Mouse (Mus musculus): Measurements from ENCODE around the gene Flot1. TPM values are rescaled to one million over a fixed set of nuclear protein-coding genes. Genes with fewer than 3 reads are reported as not detected.

Gene Flot1
- polyA plus RNA-seq, 1 experiment = 140 TPM

DNA sequence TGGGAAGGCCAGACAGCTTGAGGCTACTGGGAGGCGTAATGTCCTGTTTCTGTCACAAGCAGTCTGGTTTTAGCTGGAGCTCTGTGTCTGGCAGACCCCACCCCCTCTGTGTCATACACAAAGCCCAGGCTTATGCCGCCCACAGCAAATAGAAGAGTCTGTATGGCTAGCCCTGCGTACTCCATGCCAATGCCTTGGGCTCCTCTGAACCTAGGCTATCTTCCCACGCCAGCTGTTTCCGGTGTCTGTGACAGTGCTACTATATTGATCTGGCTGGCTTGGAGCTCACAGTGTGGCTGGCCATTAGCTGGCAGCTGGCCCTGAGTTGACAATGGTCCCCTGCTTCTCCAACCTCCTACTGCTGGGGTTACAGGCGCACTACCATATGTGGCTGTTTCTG is 39.1 kb upstream of the Flot1 start:
- TF ChIP-seq POLR2A (IDR thresholded peaks at IDR 0.05; ENCODE audit: borderline replicate concordance, insufficient read depth, low read length) = no peak
- no peak for TF ChIP-seq CTCF (IDR thresholded peaks at IDR 0.05; ENCODE audit: borderline replicate concordance, insufficient read depth, low read depth, low read length)
- no peak for DNase-seq
- peaks cover 2% of the 10 kb centered on the region; the same call in 1 of the 2 replicates for H3K4me1 ChIP-seq (ENCODE audit: control insufficient read depth, insufficient read depth, low read length)
- 54% methylated on average over 6 of the region's 6 CpGs for WGBS
- H3K27ac ChIP-seq (ENCODE audit: insufficient read depth, low read length) = no peak overlapping the region
- no peak overlapping the region for H3K4me3 ChIP-seq (replicated peaks; ENCODE audit: insufficient read depth, low read depth, low read length)
- no peaks in the 10 kb centered on the region for H3K27me3 ChIP-seq (ENCODE audit: control insufficient read depth, insufficient read depth, low read length)

- no peak for DNase-seq
- TF ChIP-seq POLR2A (IDR thresholded peaks at IDR 0.05; ENCODE audit: borderline replicate concordance, insufficient read depth, low read length) = no peak
- H3K27ac ChIP-seq (ENCODE audit: insufficient read depth, low read length) = no peak overlapping the region
- no peaks in the 10 kb centered on the region for H3K27me3 ChIP-seq (ENCODE audit: control insufficient read depth, insufficient read depth, low read length)
- no peaks in the 10 kb centered on the region for H3K4me1 ChIP-seq (ENCODE audit: control insufficient read depth, insufficient read depth, low read length)
- WGBS = 89% methylated on average over 4 of the region's 4 CpGs
- H3K4me3 ChIP-seq (replicated peaks; ENCODE audit: insufficient read depth, low read depth, low read length) = no peak overlapping the region
These were observed 37.9 kb upstream of the Flot1 start for GRCm38 (mm10) chr17:35785140-35785539.

DNA sequence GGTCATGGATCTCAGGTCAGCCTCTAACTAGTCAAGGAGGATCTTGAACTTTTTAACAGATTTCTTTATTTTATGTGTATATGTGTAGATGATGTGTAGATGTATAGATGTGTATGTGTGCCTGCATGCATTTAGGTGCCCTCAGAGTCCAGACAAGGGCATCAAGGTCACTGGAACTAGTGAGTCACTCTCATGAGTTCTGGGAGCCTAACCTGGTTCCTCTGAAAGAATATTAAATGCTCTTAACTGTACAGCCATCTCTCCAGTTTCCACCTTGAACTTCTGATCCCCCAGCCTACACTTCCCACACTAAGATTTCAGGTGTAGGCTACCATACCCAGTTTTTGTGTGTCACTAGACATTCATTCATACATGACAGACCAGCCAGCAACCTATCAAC is 35.5 kb upstream of the Flot1 start:
- no peaks in the 10 kb centered on the region for H3K4me1 ChIP-seq (ENCODE audit: control insufficient read depth, insufficient read depth, low read length)
- no peak overlapping the region for H3K27ac ChIP-seq (ENCODE audit: insufficient read depth, low read length)
- H3K27me3 ChIP-seq (ENCODE audit: control insufficient read depth, insufficient read depth, low read length) = no peaks in the 10 kb centered on the region
- no peak for DNase-seq
- no peak overlapping the region for H3K4me3 ChIP-seq (replicated peaks; ENCODE audit: insufficient read depth, low read depth, low read length)
- no peak for TF ChIP-seq CTCF (IDR thresholded peaks at IDR 0.05; ENCODE audit: borderline replicate concordance, insufficient read depth, low read depth, low read length)
- TF ChIP-seq POLR2A (IDR thresholded peaks at IDR 0.05; ENCODE audit: borderline replicate concordance, insufficient read depth, low read length) = no peak

DNA sequence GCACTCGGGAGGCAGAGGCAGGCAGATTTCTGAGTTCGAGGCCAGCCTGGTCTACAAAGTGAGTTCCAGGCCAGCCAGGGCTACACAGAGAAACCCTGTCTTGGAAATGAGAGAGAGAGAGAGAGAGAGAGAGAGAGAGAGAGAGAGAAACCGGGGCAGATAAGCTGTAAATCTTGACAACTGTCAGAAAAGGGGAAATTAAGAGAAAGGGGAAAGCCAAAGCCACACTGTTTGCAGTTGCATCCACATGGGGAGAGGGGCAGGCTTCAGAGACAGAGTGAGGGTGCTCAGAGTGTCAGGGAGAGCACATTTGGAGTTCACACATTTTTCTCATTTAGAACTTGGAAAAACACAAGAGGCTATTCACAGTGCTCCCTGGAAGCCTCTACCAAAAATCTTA is 35.0 kb upstream of the Flot1 start:
- WGBS = 72% methylated on average over 3 of the region's 3 CpGs
- Histone ChIP-seq H3K27me3 (ENCODE audit: control insufficient read depth, insufficient read depth, low read length) (no peaks in the 10 kb centered on the region), H3K4me3 (replicated peaks; ENCODE audit: insufficient read depth, low read depth, low read length) (no peak overlapping the region), H3K4me1 (ENCODE audit: control insufficient read depth, insufficient read depth, low read length) (no peaks in the 10 kb centered on the region), H3K27ac (ENCODE audit: insufficient read depth, low read length) (no peak overlapping the region)
- DNase-seq = no peak
- TF ChIP-seq POLR2A (IDR thresholded peaks at IDR 0.05; ENCODE audit: borderline replicate concordance, insufficient read depth, low read length) = no peak
- no peak for TF ChIP-seq CTCF (IDR thresholded peaks at IDR 0.05; ENCODE audit: borderline replicate concordance, insufficient read depth, low read depth, low read length)

DNA sequence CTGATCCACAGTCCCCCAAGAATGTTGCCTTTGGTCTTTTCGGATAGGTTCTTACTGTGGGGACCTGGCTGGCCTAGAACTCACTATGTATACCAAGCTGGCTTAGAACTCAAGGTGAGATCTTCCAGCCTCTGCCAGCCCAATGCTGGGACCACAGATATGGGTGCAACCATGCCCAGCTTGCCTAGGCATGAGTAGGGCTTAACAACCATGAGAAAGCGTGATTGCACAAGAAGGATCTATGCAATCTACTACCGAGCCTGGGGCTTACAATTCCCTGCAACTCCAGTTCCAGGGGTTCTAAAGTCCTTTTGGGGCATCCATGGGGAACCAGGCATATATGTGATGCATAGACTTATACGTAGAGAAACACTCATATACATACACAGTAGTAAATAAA is 32.1 kb upstream of the Flot1 start:
- WGBS = 93% methylated on average over 4 of the region's 4 CpGs

GRCm38 (mm10) chr17:35792837-35793236 is 30.2 kb upstream of the Flot1 start:
- no peak for TF ChIP-seq CTCF (IDR thresholded peaks at IDR 0.05; ENCODE audit: borderline replicate concordance, insufficient read depth, low read depth, low read length)
- no peak for TF ChIP-seq POLR2A (IDR thresholded peaks at IDR 0.05; ENCODE audit: borderline replicate concordance, insufficient read depth, low read length)
- no peaks in the 10 kb centered on the region for H3K4me1 ChIP-seq (ENCODE audit: control insufficient read depth, insufficient read depth, low read length)
- WGBS = 92% methylated on average over 2 of the region's 2 CpGs
- H3K27ac ChIP-seq (ENCODE audit: insufficient read depth, low read length) = no peak overlapping the region
- H3K27me3 ChIP-seq (ENCODE audit: control insufficient read depth, insufficient read depth, low read length) = no peaks in the 10 kb centered on the region
- H3K4me3 ChIP-seq (replicated peaks; ENCODE audit: insufficient read depth, low read depth, low read length) = no peak overlapping the region
- DNase-seq = no peak

More for the DNA sequence above, 32.1 kb upstream of the Flot1 start:
- H3K27ac ChIP-seq (ENCODE audit: insufficient read depth, low read length) = no peak overlapping the region
- H3K4me3 ChIP-seq (replicated peaks; ENCODE audit: insufficient read depth, low read depth, low read length) = no peak overlapping the region
- no peak for DNase-seq
- no peaks in the 10 kb centered on the region for H3K4me1 ChIP-seq (ENCODE audit: control insufficient read depth, insufficient read depth, low read length)
- TF ChIP-seq CTCF (IDR thresholded peaks at IDR 0.05; ENCODE audit: borderline replicate concordance, insufficient read depth, low read depth, low read length) = no peak
- no peak for TF ChIP-seq POLR2A (IDR thresholded peaks at IDR 0.05; ENCODE audit: borderline replicate concordance, insufficient read depth, low read length)
- H3K27me3 ChIP-seq (ENCODE audit: control insufficient read depth, insufficient read depth, low read length) = no peaks in the 10 kb centered on the region

- TF ChIP-seq CTCF (IDR thresholded peaks at IDR 0.05; ENCODE audit: borderline replicate concordance, insufficient read depth, low read depth, low read length) = no peak
- TF ChIP-seq POLR2A (IDR thresholded peaks at IDR 0.05; ENCODE audit: borderline replicate concordance, insufficient read depth, low read length) = no peak
- Histone ChIP-seq H3K4me3 (replicated peaks; ENCODE audit: insufficient read depth, low read depth, low read length) (no peak overlapping the region), H3K27me3 (ENCODE audit: control insufficient read depth, insufficient read depth, low read length) (no peaks in the 10 kb centered on the region), H3K27ac (ENCODE audit: insufficient read depth, low read length) (no peak overlapping the region), H3K4me1 (ENCODE audit: control insufficient read depth, insufficient read depth, low read length) (no peaks in the 10 kb centered on the region)
- no peak for DNase-seq
- whole genome bisulfite sequencing = 55% methylated on average over 2 of the region's 2 CpGs
These were observed 27.9 kb upstream of the Flot1 start for GRCm38 (mm10) chr17:35795099-35795498.

GRCm38 (mm10) chr17:35795656-35796055 is 27.4 kb upstream of the Flot1 start:
- Histone ChIP-seq H3K4me1 (ENCODE audit: control insufficient read depth, insufficient read depth, low read length) (no peaks in the 10 kb centered on the region), H3K27ac (ENCODE audit: insufficient read depth, low read length) (no peak overlapping the region), H3K27me3 (ENCODE audit: control insufficient read depth, insufficient read depth, low read length) (no peaks in the 10 kb centered on the region), H3K4me3 (replicated peaks; ENCODE audit: insufficient read depth, low read depth, low read length) (no peak overlapping the region)
- no peak for DNase-seq
- TF ChIP-seq CTCF (IDR thresholded peaks at IDR 0.05; ENCODE audit: borderline replicate concordance, insufficient read depth, low read depth, low read length) (no peak), POLR2A (IDR thresholded peaks at IDR 0.05; ENCODE audit: borderline replicate concordance, insufficient read depth, low read length) (no peak)
- 81% methylated on average over 6 of the region's 6 CpGs for WGBS
